Mouse (Mus musculus): Measurements from ENCODE around the gene Arhgef12. TPM values are rescaled to one million over a fixed set of nuclear protein-coding genes. Genes with fewer than 3 reads are reported as not detected.

The Arhgef12 gene
- total RNA-seq, 2 experiments from 2014 or later, result 41.5 to 54.8 TPM

DNA sequence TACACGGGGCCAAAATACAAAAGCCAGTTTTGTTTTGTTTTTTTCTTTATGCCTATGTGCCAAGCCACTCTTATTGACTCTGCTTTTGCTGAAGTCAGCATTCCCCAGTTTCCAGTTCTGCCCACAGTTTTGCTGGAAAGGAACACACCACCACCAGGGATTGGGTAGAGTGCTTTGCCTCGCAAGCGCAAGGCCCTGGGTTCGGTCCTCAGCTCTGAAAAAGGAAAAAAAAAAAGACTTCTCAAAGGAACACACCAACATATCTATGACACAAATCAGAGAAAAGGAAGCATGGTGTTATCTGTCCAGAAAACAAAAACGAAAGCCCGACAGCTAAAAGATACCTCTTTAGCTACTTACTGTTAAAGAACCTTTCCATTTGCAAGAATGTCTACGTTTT, 2.1 kb upstream of the Arhgef12 start:
- DNase-seq (ENCODE audit: low spot score), result no peak

DNA sequence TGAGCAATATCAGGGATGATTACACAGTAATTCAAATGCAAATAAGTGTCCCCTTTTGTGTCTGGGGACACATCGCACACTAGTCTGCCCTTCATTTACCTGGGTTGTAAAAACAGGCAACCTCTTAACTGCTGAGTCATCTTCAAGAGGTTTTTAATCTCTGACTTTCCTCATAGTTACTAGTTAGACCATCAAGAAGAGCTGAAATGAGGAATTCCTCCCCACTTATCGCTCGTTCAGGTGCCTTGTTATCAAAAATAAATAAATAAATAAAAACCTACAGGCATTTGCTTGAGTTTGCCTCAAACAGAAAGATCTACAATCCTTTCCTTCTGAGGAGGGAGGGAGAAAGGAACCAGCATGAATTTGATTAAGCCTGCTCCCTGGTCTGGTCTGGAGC, 1.7 kb upstream of the Arhgef12 start:
- DNase-seq (ENCODE audit: low spot score), result no peak

- no peak for DNase-seq (ENCODE audit: low spot score)
These were observed 1.0 kb upstream of the Arhgef12 start for GRCm38 (mm10) chr9:43108081-43108480.

DNA sequence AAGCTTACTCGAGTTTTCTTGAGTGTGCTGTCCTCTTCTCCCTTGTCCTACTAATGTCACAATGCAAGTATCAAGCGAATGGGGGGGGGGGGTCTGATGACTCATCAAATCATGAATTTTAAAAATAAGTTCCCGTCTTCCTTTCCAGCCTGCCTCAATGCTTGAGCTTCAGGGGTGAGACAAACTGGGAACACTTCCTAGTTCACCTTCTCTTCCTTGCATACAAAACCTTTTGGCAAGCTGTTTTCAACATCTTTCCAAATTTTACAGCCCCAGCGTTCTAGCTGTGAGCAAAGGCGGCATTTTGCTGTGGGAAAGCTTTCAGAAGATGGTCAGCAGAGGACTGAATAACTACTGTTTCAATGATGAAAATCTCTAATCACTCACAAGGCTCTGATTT, 516 bp upstream of the Arhgef12 start:
- DNase-seq (ENCODE audit: low spot score), result no peak

GRCm38 (mm10) chr9:43106426-43107186, 433 bp downstream of the Arhgef12 start:
- peak; percentile 56 for DNase-seq (ENCODE audit: low spot score)

- DNase-seq (ENCODE audit: low spot score), result peak; percentile 94
These were observed 1.2 kb downstream of the Arhgef12 start for GRCm38 (mm10) chr9:43105664-43106361.

GRCm38 (mm10) chr9:43104873-43105663, 2.0 kb downstream of the Arhgef12 start:
- DNase-seq (ENCODE audit: low spot score), result peak; percentile 46

DNA sequence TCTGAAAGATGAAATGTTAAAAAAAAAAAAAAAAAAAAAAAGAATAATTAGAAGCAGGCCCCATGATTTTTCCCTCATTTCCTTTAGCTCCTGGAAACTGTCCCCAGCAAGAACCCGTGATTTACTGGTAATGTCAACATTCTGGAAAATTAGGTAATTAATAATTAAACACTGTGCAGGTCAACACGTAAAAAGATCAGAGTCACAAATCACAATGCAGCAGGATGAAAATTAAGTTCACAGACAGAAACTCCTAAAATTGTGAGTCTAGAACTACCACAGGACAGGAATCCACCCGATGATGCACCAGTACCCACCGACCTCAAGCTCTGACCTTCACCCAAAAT, 2.5 kb downstream of the Arhgef12 start:
- no peak for DNase-seq (ENCODE audit: low spot score)

DNA sequence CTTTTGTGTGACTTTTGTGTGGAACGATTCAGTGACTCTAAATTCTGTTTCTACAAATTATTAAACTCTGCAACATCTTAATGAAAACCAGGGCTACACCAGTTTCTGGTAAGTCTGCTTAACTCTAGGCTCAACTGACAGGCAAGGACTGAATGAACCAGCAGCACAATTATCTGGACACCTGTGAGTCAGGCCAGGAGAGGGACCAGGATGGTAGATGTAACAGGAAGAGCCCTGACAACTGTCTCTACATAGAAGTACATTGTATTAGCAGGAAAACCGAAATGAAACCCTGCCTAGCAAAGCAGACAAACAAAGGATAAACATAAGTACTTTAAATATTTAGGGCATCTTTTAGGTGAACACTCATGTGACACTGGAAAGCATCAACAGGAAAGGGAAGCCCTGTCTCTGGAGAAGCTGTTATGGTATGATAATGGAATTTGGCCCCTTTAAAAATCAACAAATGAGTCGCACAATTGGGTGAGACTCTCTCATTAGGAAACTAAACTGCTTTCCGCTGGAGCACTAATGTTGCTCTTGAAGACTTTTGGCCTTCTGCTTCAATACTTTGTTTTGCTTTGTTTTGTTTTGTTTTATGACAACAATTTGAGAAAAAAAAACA, 3.3 kb downstream of the Arhgef12 start:
- DNase-seq (ENCODE audit: low spot score), result no peak

GRCm38 (mm10) chr9:43102931-43103330, 4.1 kb downstream of the Arhgef12 start:
- DNase-seq (ENCODE audit: low spot score), result no peak

DNA sequence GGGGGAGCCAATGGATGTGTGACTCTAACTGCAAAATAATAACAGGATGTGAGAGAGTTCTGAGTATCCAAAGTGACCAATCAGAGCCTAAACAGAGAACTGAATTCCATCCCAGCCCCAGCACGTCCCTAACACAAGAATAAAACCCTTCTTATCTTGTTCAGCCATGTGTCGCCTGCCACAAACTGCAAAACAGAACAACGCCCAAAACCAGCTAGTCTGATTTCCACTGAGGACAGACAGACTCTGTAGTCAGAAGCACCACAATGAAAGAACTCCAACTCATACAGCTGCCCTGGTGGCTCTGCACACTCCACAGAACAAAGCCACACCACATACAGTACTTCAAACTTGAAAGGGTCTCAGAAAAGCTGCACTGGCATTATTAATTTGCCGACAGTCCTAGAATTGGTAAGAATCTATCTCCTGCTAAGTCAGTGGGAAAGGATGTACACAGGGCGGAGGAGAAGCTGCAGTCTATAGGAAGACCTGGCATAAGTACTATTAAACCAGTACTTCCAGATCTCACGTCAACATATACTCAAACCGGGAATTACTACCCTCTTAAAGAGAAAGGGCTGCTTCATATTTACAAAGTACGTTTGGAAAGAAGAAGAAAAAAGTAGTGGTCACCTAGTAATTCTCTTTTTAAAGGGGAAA, 5.0 kb downstream of the Arhgef12 start:
- no peak for DNase-seq (ENCODE audit: low spot score)

DNA sequence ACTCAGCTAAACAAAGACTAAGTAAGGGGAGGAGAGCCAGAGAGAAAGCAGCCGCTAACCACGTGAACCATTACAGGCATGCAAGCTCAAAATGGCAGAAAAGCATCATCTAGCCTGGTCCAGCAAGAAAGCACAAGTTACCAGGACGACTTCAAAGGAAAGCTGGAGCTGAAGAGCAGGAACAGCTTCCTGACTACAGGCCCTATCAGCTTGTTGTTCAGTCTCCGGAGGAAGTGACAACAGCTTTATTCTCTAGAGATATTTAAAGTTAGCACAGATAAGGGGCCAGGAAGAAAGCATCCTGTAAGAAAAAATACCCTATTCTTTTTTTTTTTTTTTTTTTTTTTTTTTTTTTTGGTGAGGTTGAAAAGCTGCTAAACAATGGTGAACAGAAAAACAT, 8.1 kb downstream of the Arhgef12 start:
- DNase-seq (ENCODE audit: low spot score), result no peak

DNA sequence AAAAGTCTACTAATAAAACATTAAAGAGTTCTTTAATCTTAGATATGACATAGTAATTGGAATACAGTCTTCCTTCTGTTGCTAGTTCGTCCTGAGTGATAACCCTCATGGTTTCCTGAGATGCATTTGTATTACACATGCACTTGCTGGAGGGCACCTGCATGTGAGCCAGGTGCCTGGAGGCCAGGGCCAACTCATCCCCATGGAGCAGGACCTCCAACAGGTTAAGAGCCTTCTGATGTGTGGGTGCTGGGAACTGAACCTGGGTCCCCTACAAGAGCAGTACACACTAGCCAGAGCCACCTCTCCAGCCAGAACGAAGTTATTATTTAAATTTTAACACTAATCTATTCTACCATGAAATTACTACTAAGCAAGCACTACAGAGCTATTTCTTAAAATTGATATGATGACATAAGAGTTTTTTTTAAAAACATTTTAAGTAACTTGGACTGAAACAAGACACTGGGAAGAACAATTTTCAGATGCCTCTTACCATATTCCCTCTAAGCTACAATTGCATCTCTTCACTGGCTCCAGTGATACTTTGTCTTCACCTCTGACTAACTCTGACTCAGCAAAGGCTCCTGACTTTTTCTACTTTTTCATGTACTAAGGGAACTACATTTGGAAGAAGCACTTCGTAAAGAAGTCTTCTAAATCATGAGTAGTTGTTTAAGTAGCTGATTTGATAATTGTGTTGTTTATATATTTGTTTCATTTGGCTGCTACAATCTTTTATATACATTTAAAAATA, 9.1 kb downstream of the Arhgef12 start:
- no peak for DNase-seq (ENCODE audit: low spot score)

DNA sequence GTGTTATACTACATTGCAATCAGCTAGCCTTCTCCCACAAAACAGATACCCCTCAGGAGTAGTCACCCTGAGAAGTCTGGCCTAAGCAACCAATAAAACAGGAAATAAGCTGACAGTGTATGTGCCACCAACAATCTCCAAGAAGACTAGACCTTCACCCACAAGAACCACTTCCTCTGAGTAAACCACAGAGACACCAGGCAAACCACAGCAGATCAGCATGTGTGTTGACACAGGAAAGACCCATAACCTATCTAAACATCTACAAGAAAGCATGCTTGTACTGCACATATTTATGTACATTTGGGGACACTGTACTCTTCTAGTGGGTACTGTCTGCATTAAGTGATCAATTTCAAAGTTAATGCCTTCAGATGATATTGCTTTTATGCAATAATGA, 10.7 kb downstream of the Arhgef12 start:
- no peak for DNase-seq (ENCODE audit: low spot score)

GRCm38 (mm10) chr9:43094828-43095227, 12.2 kb downstream of the Arhgef12 start:
- DNase-seq (ENCODE audit: low spot score), result peak; percentile 32

GRCm38 (mm10) chr9:43093803-43094202, 13.2 kb downstream of the Arhgef12 start:
- DNase-seq (ENCODE audit: low spot score), result peak; percentile 64

DNA sequence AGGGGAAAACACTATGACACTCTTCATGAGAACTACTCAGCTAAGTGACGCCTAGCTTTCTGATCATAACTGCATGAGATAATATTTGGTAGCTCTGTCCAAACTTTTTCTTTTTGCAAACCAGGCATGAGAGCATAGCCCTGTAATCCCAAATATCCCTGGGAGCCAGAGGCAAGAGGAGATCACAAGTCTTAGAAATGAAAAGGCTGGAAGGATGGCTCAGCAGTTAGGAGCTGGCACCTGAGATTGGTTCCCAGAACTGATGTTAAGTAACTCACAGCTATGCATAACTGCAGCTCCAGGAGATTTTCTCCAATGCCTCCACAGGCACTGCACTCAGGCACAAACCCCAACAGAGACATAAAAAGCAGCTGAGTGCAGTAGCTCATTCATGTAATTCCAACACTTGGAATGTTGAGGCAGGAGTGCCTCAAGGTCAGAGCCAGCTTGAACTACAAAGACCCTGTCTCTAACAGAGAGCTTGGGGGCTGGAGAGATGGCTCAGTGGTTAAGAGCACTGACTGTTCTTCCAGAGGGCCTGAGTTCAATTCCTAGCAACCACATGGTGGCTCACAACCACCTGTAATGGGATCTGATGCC, 21.3 kb downstream of the Arhgef12 start:
- DNase-seq (ENCODE audit: low spot score), result no peak

DNA sequence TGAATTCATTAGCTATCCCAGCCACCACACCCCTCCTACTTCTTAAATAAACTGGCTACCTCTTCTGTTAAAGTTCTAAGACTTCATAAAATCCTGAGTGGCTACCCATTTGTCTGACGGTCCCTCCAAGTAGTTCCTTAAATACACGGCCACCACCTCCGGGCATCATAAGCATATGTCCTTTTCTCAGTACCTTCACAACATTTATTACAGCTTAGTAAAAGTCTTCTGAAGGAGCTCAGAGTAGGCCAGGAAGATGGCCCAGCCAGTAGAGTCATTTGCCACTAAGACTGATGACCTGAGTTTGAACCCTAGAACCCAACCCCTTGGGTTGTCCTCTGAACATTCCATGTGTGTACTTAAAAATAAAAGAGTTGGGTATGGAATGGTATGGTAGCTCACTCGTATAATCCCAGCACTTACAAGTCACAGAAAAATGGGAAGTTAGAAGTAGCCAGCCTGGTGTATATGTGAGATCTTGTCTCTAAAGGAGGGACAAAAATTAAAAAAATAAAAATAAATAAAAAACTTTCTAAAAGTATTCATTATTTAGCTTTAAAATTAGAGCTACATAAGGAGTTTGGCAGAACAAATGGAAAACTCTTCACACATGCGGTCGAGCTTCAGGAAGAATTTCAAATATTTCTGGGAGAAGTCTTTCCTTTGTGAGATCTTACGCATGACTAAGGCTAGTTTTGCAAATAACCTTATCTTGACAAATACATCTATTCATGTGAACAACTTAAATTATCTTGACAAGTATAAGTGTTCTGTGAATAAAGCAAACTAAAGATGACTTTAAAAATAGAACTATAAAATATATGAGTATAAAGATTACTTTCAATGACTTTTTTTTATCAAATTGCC, 22.3 kb downstream of the Arhgef12 start:
- no peak for DNase-seq (ENCODE audit: low spot score)

- no peak for DNase-seq (ENCODE audit: low spot score)
These were observed 23.5 kb downstream of the Arhgef12 start for GRCm38 (mm10) chr9:43083441-43084055.

All from gastrocnemius, adult 18-20 months (tissue).